Mouse (Mus musculus) neural tube, embryonic 12.5 days (tissue): Measurements from ENCODE around the gene Scp2. TPM values are rescaled to one million over a fixed set of nuclear protein-coding genes. Genes with fewer than 3 reads are reported as not detected.

Experiments
- ATAC-seq: fragments of 200-750 bp; cut with Nextera tagmentation; 2 replicates; pipeline ENCODE4 v1.8.0; 2017; ENCODE audit warnings: low read depth, mild to moderate bottlenecking, moderate TSS enrichment, moderate library complexity; ENCODE audit not compliant: low FRiP score
- H3K27ac ChIP-seq: fragments of 300-500 bp; sonication (generic); 2 replicates; pipeline ENCODE4 v1.5.1; 2016
- H3K27me3 ChIP-seq: fragments of 300-500 bp; sonication (generic); replicated peaks from 2 replicates; pipeline ENCODE4 v1.6.1; 2016; ENCODE audit warnings: mild to moderate bottlenecking
- H3K36me3 ChIP-seq: fragments of 300-500 bp; sonication (generic); 2 replicates; pipeline ENCODE4 v1.6.1; 2016; ENCODE audit warnings: mild to moderate bottlenecking
- H3K4me1 ChIP-seq: fragments of 300-500 bp; sonication (generic); 2 replicates; pipeline ENCODE4 v1.6.1; 2016
- H3K4me2 ChIP-seq: fragments of 300-500 bp; sonication (generic); replicated peaks from 2 replicates; pipeline ENCODE4 v1.6.1; 2016; ENCODE audit warnings: mild to moderate bottlenecking
- H3K4me3 ChIP-seq: fragments of 300-500 bp; sonication (generic); 2 replicates; pipeline ENCODE4 v1.5.1; 2016
- H3K9ac ChIP-seq: fragments of 300-500 bp; sonication (generic); 2 replicates; pipeline ENCODE4 v1.6.1; 2016; ENCODE audit warnings: mild to moderate bottlenecking
- H3K9me3 ChIP-seq: fragments of 300-500 bp; sonication (generic); 2 replicates; pipeline ENCODE4 v1.6.1; 2016; ENCODE audit warnings: mild to moderate bottlenecking
- WGBS: fragments of 180-500 bp; shearing (Covaris S2); methylation state at CpG from one replicate; pipeline ENCODE4 v1.1.7; 2016; 5-methylcytosine and 5-hydroxymethylcytosine counted together
- polyA plus RNA-seq: library from polyadenylated mRNA; unstranded; fragments of >200 nt; fragmentation: Nextera tagmentation; extraction: Ambion mirVana; gene quantifications from 2 replicates; pipeline ENCODE4 v1.2.1, GENCODE M21; 2016

Gene Scp2
- polyA plus RNA-seq, 1 experiment from 2014 or later: 221 TPM

GRCm38 (mm10) chr4:108051687-108052274, 93.0 kb downstream of the Scp2 start:
- WGBS: 86% methylated on average over 10 of the region's 10 CpGs

DNA sequence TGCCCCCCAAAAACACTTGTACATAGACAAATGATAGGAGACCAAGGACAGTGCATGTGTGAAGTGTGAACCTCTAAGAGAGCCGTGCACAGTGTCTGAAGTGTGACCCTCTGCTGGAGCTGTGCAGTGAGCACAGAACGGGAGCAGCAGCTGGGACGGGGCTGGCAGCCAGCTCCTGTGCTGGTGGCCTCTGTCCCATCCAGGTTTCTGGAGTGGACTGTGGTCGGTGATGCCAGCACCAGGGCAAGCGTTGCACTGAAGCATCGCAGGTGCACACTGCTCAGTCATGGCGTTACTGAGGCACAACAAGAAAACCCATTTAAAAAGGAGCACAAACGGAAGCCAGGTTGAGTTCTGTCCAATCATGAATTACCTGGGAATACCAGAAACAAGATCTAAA, 98.7 kb downstream of the Scp2 start:
- ATAC-seq: no peak
- no peaks in the 10 kb centered on the region for H3K4me1 ChIP-seq
- WGBS: 94% methylated on average over 8 of the region's 8 CpGs
- no peak overlapping the region for H3K4me3 ChIP-seq
- H3K27me3 ChIP-seq: no peaks in the 10 kb centered on the region
- H3K9ac ChIP-seq: no peak overlapping the region
- H3K4me2 ChIP-seq: no peak overlapping the region
- H3K36me3 ChIP-seq: peaks cover 50% of the 10 kb centered on the region
- no peaks in the 10 kb centered on the region for H3K9me3 ChIP-seq
- H3K27ac ChIP-seq: no peak overlapping the region

More at GRCm38 (mm10) chr4:108051687-108052274, 93.0 kb downstream of the Scp2 start:
- H3K4me2 ChIP-seq: no peak overlapping the region
- H3K27ac ChIP-seq: no peak overlapping the region
- H3K4me1 ChIP-seq: no peaks in the 10 kb centered on the region
- no peak overlapping the region for H3K9ac ChIP-seq
- no peak overlapping the region for H3K4me3 ChIP-seq
- no peaks in the 10 kb centered on the region for H3K27me3 ChIP-seq
- ATAC-seq: no peak
- no peaks in the 10 kb centered on the region for H3K9me3 ChIP-seq
- H3K36me3 ChIP-seq: peaks cover 74% of the 10 kb centered on the region

DNA sequence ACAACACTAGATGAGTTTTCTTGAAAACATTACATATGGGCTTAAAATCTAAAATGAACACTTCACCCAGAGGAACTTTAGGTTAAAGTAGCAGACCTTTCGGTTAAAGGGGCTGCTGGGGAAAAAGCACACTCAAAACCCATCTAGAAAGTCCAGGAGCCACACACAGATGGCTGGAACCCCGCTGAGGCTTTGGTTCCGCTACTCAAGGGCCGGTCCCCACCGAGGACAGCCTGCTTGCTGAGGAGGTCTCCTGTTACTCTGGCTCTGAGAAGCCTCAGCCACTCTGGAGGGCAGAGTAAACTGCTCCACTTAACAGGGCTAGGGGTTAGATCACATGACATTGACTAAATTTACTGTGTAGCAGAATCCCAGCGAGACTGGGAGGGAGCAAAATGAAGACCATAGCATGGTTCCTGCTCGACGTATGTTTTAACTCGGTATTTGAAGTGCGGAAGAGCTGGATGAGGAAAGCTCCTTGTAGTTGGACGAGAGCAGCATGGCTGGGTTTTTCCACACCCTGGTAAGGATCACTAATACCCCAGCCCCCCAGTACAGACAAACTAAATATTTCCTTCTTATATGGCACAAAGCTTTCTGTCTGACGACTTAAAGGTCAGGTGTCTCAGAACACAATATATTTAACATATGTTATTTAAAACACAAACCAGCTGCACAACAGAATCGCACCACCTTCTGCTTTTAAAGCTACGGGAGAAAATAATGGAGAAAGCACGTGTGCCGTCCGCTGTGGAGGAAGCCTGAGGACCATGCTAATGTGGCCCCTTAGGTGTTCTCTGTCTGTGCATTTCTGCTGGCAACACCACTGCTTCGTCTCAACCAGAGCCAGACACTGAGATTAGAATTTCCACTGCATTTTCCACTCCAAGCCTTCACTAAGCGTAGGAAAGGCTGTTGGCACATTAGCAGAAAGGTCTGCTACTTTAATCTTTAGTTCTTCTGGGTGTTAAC, 99.4 kb downstream of the Scp2 start:
- Histone ChIP-seq H3K9me3 (no peaks in the 10 kb centered on the region), H3K4me1 (no peaks in the 10 kb centered on the region), H3K9ac (no peak overlapping the region), H3K4me3 (no peak overlapping the region), H3K27ac (no peak overlapping the region), H3K4me2 (no peak overlapping the region), H3K27me3 (no peaks in the 10 kb centered on the region), H3K36me3 (peaks cover 50% of the 10 kb centered on the region)
- ATAC-seq: no peak
- 67% methylated on average over 19 of the region's 19 CpGs for WGBS

DNA sequence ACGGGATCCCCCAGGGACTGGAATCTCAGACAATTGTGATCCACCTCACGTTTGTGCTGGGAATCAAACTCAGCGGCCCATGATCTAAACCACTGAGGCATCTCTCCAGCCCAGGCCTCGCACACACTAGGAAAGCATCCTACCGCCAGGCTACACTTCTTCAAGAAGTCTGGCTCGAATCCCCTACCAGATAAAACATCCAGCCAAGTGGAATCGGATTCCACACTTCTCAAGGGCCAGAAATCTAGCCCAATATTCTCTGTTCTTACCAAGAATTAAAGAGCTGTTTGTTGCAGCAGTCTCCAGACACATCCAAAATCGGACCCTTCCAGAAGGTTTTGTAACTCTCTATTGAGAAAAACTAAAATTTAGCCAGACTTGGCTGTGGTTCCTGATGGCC, 107.8 kb downstream of the Scp2 start:
- 0 out of 2 replicates have a peak, but pooled peaks cover 3% of the 10 kb centered on the region for H3K4me1 ChIP-seq
- ATAC-seq: no peak
- H3K9me3 ChIP-seq: no peaks in the 10 kb centered on the region
- WGBS: 84% methylated on average over 8 of the region's 8 CpGs
- H3K4me2 ChIP-seq: no peak overlapping the region
- H3K27ac ChIP-seq: no peak overlapping the region
- H3K4me3 ChIP-seq: no peak overlapping the region
- 0 out of 2 replicates have a peak, but pooled peaks cover 1% of the 10 kb centered on the region for H3K36me3 ChIP-seq
- peaks cover 19% of the 10 kb centered on the region for H3K27me3 ChIP-seq
- no peak overlapping the region for H3K9ac ChIP-seq

- peaks cover 17% of the 10 kb centered on the region for H3K4me1 ChIP-seq
- no peak overlapping the region for H3K4me3 ChIP-seq
- H3K9me3 ChIP-seq: no peaks in the 10 kb centered on the region
- no peak overlapping the region for H3K27ac ChIP-seq
- 84% methylated on average over 8 of the region's 8 CpGs for WGBS
- no peak for ATAC-seq
- peaks cover 48% of the 10 kb centered on the region for H3K27me3 ChIP-seq
- no peak overlapping the region for H3K9ac ChIP-seq
- H3K36me3 ChIP-seq: no peaks in the 10 kb centered on the region
- no peak overlapping the region for H3K4me2 ChIP-seq
Observed at GRCm38 (mm10) chr4:108033041-108033764, 111.6 kb downstream of the Scp2 start.

DNA sequence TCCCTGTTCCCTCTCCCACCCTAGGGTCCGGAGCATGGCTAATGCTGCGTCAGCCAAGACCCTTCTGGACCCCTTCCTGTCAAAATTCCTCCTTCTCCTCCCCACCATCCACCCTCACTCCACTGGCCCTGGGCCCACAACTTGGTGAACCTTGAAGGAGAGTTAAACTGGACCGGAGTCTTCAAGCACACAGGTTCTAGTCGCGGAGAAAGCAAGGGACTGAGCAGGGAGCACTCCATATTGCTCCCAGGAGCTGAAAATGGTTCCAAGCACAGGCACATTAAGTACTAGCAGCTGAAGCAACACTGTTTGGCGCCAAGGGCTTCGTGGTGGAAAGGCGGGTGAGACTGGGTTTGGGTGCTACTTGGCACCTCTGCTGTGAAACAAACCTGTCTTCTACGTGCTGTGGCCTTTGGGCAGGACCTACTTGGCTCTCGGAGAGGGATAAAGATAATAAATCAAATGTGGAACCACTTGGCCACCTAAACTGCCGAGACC, 112.4 kb downstream of the Scp2 start:
- Histone ChIP-seq H3K4me2 (peak overlapping the region; percentile 99), H3K4me1 (peaks cover 17% of the 10 kb centered on the region), H3K9ac (peak overlapping the region; percentile 57), H3K27ac (no peak overlapping the region), H3K4me3 (peak overlapping the region; percentile 50), H3K9me3 (no peaks in the 10 kb centered on the region), H3K36me3 (no peaks in the 10 kb centered on the region), H3K27me3 (peaks cover 48% of the 10 kb centered on the region)
- 31% methylated on average over 11 of the region's 11 CpGs for WGBS
- ATAC-seq: no peak

DNA sequence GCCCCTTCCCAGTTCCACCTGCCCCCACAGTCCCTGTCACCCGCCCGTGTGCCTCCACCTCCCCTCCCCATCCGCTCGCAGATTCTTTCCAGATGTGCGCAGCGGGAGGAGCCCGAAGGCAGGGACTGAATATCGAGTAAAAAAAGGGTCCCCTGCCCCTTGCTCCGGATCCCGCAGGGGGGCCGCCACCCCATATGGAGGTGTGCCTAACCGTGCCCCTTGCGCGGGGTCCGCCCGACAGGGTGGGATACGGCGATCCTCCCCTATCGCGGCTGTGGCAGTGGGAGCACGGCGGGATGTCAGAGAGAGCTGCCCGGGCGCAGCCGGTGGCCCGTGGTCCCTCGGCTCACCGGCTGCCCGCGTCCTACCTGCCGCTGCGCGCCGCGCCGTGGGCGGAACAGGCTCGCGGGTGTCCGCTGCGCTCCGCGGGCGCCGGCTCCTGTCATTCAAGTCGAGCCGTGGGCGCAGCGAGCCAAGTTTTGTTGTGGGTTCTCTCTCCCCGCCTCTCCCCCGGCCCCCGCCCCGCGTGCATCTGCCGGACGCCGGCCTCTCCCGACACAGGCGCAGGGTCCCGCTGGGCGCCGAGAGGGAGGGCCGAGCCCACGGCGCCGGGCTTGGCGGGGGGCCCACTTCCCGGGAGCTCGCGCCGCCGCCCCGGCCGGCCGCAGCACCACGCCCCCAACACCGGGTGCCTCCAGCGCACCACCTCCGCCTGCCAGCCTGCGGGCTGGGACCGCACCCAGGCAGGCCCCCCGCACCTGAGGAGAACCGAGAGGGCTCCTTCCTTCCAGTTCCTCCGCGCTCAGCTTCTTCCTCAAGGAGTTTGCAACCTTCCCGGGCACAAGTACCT, 113.1 kb downstream of the Scp2 start:
- under 1% methylated on average over 85 of the region's 86 CpGs for WGBS

DNA sequence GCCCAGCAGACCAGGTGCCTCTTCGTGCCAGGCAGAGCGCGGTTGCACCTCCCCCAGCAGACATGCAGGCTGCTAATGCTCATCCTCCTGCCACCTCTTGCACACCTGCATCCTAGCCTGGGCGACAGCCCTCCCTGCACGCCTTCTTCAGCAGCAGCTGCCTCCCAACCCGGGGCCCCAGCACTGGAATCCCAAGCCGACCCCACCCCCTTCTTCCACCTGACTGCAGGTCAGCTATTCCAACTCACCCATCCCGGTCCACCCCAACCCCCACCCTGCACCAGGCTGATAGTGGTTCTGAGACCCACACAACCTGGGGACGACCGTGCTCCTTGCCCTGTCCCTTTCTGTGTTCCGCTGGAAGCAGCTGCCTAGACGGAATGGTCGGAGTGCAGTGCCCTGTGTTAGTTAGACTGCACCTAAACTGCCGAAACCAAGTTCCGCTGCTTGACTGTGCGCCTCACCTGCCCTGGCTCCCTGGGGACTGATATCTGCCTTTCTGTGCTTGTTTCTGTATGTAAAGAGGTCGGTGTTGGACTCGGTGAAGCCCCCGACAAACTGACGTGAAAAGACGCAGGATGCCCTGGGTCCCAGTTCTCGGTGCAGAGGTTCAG, 113.8 kb downstream of the Scp2 start:
- peaks cover 17% of the 10 kb centered on the region for H3K4me1 ChIP-seq
- H3K4me2 ChIP-seq: peak overlapping the region; percentile 99
- H3K36me3 ChIP-seq: no peaks in the 10 kb centered on the region
- peaks cover 48% of the 10 kb centered on the region for H3K27me3 ChIP-seq
- 5% methylated on average over 22 of the region's 22 CpGs for WGBS
- no peak for ATAC-seq
- no peak overlapping the region; the same call in 1 of the 2 replicates for H3K9ac ChIP-seq
- H3K27ac ChIP-seq: no peak overlapping the region
- H3K4me3 ChIP-seq: peak overlapping the region; percentile 50
- H3K9me3 ChIP-seq: no peaks in the 10 kb centered on the region

More for the DNA sequence above, 113.1 kb downstream of the Scp2 start:
- H3K27me3 ChIP-seq: peaks cover 48% of the 10 kb centered on the region
- peak overlapping the region; percentile 99 for H3K4me2 ChIP-seq
- peak overlapping the region; percentile 57 for H3K9ac ChIP-seq
- peaks cover 17% of the 10 kb centered on the region for H3K4me1 ChIP-seq
- no peaks in the 10 kb centered on the region for H3K36me3 ChIP-seq
- no peak overlapping the region for H3K27ac ChIP-seq
- H3K9me3 ChIP-seq: no peaks in the 10 kb centered on the region
- ATAC-seq: peak; percentile 48; the same call in 1 of the 2 replicates
- peak overlapping the region; percentile 50 for H3K4me3 ChIP-seq

DNA sequence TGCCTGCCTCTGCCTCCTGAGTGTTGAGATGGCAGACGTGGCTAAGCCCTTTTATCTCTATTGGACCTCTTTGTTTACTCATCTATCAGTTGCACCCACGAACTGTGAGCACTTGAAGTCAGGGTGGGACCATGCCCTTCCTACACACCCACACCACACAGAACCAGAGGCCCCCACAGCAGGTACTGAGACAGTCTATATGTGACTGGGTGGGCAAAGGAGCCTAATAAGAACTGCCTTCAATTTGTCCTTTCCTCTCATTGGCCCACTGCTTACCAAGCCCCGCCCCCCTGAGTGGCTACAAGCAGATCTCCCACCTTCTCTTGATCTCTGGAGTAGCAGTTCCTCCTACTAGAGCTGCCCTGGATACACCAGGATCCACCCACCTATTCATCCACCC, 118.6 kb downstream of the Scp2 start:
- no peak overlapping the region for H3K4me3 ChIP-seq
- ATAC-seq: no peak
- H3K4me2 ChIP-seq: no peak overlapping the region
- peaks cover 10% of the 10 kb centered on the region for H3K4me1 ChIP-seq
- H3K9me3 ChIP-seq: no peaks in the 10 kb centered on the region
- 35% methylated on average over 3 of the region's 3 CpGs for whole genome bisulfite sequencing
- no peak overlapping the region for H3K9ac ChIP-seq
- peaks cover 21% of the 10 kb centered on the region for H3K27me3 ChIP-seq
- no peaks in the 10 kb centered on the region for H3K36me3 ChIP-seq
- no peak overlapping the region for H3K27ac ChIP-seq

GRCm38 (mm10) chr4:108025269-108025668, 119.5 kb downstream of the Scp2 start:
- 0 out of 2 replicates have a peak overlapping the region, but pooled peaks have one; percentile 13 for H3K9ac ChIP-seq
- H3K27me3 ChIP-seq: peaks cover 12% of the 10 kb centered on the region
- no peak overlapping the region for H3K27ac ChIP-seq
- no peaks in the 10 kb centered on the region for H3K36me3 ChIP-seq
- peaks cover 4% of the 10 kb centered on the region; the same call in 1 of the 2 replicates for H3K4me1 ChIP-seq
- 3% methylated on average over 10 of the region's 10 CpGs for WGBS
- H3K4me3 ChIP-seq: no peak overlapping the region
- no peak overlapping the region for H3K4me2 ChIP-seq
- no peak for ATAC-seq
- H3K9me3 ChIP-seq: no peaks in the 10 kb centered on the region

- 78% methylated on average over 5 of the region's 5 CpGs for WGBS
- Histone ChIP-seq H3K4me2 (no peak overlapping the region), H3K27me3 (peaks cover 6% of the 10 kb centered on the region), H3K36me3 (no peaks in the 10 kb centered on the region), H3K9ac (no peak overlapping the region), H3K4me1 (peaks cover 4% of the 10 kb centered on the region; the same call in 1 of the 2 replicates), H3K9me3 (no peaks in the 10 kb centered on the region), H3K27ac (no peak overlapping the region), H3K4me3 (no peak overlapping the region)
- ATAC-seq: no peak
Observed at GRCm38 (mm10) chr4:108024641-108025040, 120.2 kb downstream of the Scp2 start.
